Mouse (Mus musculus) embryonic fibroblast, embryonic 13.5 days (primary cell): ENCODE measurements at regions not wholly inside any gene's neighbourhood (a gene's known extent, or its start where the extent isn't known, plus 50 kb on each side); places are given as distances from the start of the nearest gene placed in this dataset.

ENCODE experiments used
- CTCF ChIP-seq: IDR thresholded peaks from 2 replicates; pipeline ENCODE4 v1.5.1; 2011; ENCODE audit warnings: mild to moderate bottlenecking, control low read depth, low read length, moderate library complexity, borderline replicate concordance; ENCODE audit not compliant: insufficient read depth
- POLR2A ChIP-seq: IDR thresholded peaks from 2 replicates; pipeline ENCODE4 v1.6.1; 2011; ENCODE audit warnings: low read depth, mild to moderate bottlenecking, control low read depth, low read length, moderate library complexity

- TF ChIP-seq CTCF = no peak
- TF ChIP-seq POLR2A = no peak
These were observed 113.8 kb downstream of the Car2 start for GRCm38 (mm10) chr3:14999914-15000313.
